ENCODE assay signal across 20 mouse cellular contexts in genomic region chr17:27176754-27177153, GRCm38 (mm10). TPM values are rescaled to one million over a fixed set of nuclear protein-coding genes. Genes with fewer than 3 reads are reported as not detected.
"Had no signal": no experiment of that assay in that cellular context is flagged by ENCODE, and none has a peak within 500 bp of the region (broad histone marks: within the 10 kb centered on the region; RNA-seq: fewer than 3 reads in every experiment).

No protein-coding gene starts in this region.

- DNase-seq: liver, postnatal 0 days; lung, adult 2 months; lung, postnatal 14 days; lung, postnatal 36 days; right cerebral cortex, postnatal 14 days; thymus, adult 2 months; thymus, postnatal 25 days; thymus, postnatal 4 days had no signal

- H3K4me3 ChIP-seq: lung, embryonic 15.5 days; megakaryocyte, embryonic 14.5 days; midbrain, embryonic 12.5 days; midbrain, embryonic 15.5 days; neural tube, embryonic 12.5 days; stomach, embryonic 15.5 days had no signal

- H3K9me3 ChIP-seq: lung, embryonic 15.5 days; midbrain, embryonic 12.5 days; midbrain, embryonic 15.5 days; neural tube, embryonic 12.5 days; stomach, embryonic 15.5 days had no signal

- ATAC-seq: liver, postnatal 0 days; lung, postnatal 0 days; midbrain, embryonic 15.5 days had no signal

- H3K4me2 ChIP-seq: lung, embryonic 15.5 days; midbrain, embryonic 12.5 days; midbrain, embryonic 15.5 days; stomach, embryonic 15.5 days had no signal

- H3K27me3 ChIP-seq: lung, embryonic 15.5 days; midbrain, embryonic 12.5 days; midbrain, embryonic 15.5 days; neural tube, embryonic 12.5 days; stomach, embryonic 15.5 days had no signal

- H3K36me3 ChIP-seq: lung, embryonic 15.5 days; midbrain, embryonic 12.5 days; midbrain, embryonic 15.5 days; neural tube, embryonic 12.5 days; stomach, embryonic 15.5 days had no signal

- H3K9ac ChIP-seq: liver, postnatal 0 days; lung, embryonic 15.5 days; midbrain, embryonic 12.5 days; midbrain, embryonic 15.5 days; neural tube, embryonic 12.5 days; stomach, embryonic 15.5 days had no signal

- H3K27ac ChIP-seq: lung, embryonic 15.5 days; macrophage; midbrain, embryonic 15.5 days; neural tube, embryonic 12.5 days; stomach, embryonic 15.5 days; stomach, postnatal 0 days had no signal

RNA-seq across cellular contexts. Expression of gene Ip6k3, which starts 9.2 kb away (rescaled TPM):
- total RNA-seq: megakaryocyte progenitor cell, adult 5-6 weeks; midbrain, postnatal 0 days; neutrophil, adult 5-6 weeks had no signal
- polyA plus RNA-seq: macrophage; midbrain, postnatal 0 days had no signal
